Mouse (Mus musculus) layer of hippocampus, adult 9-11 months (tissue): ENCODE data around the gene Trim8.

Experiments
- DNase-seq: peaks from one replicate; pipeline ENCODE4 v3.0.0; 2022

The Trim8 gene

DNA sequence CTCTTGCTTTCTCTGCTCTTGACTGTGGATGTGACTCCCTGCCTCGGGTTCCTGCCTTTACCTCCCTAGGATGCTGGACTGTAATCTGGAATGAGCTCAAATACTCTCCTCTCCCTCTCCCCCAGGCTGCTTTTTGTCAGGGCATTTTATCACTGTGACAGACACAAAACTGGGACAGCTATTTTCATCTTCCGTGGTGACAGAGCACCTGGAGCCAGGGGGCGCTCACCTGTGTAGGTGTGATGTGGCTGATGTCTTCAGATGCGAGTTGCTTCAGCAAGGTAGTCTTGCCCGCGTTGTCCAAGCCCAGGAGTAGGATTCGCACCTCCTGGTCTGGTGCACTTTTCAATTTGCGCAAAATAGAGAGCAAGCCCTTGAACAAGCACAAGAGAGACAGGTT is 56.5 kb downstream of the Trim8 start:
- no peak for DNase-seq

DNA sequence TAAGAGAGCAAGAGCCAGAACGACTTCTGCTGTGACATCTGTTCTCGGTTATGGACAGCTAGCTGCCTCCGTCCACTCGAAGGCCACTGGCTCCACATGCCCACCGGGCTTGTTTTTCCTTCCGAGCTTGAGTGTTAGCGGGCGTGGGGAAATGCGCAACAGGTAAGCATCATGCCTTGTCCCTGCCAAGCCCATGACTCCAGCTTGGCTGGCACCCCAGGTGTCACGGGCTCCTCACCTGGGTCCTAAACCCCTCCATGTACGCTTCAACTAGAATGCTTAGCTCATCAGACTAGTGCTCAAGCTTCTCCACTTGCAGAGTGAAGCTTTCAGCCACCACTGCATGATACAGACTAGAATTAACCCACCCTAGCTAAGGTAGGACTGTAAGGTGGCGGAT is 57.1 kb downstream of the Trim8 start:
- DNase-seq = no peak

DNA sequence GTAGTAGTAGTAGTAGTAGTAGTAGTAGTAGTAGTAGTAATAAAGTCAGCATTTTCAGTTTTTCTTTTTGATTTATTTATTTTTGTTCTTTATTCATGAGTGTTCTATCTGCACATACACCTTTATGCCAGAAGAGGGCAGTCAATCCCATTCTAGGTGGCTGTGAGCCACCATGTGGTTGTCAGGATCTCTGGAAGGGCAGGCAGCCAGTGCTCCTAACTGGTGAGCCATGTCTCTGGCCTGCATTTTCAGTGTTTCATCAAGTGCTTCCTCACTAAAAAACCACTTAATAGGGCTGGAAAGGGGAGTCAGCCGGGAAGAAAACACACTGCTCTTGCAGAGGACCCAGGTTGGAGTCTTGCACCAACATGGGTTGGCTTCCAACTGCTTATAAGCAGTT is 60.6 kb downstream of the Trim8 start:
- DNase-seq = peak; percentile 50

DNA sequence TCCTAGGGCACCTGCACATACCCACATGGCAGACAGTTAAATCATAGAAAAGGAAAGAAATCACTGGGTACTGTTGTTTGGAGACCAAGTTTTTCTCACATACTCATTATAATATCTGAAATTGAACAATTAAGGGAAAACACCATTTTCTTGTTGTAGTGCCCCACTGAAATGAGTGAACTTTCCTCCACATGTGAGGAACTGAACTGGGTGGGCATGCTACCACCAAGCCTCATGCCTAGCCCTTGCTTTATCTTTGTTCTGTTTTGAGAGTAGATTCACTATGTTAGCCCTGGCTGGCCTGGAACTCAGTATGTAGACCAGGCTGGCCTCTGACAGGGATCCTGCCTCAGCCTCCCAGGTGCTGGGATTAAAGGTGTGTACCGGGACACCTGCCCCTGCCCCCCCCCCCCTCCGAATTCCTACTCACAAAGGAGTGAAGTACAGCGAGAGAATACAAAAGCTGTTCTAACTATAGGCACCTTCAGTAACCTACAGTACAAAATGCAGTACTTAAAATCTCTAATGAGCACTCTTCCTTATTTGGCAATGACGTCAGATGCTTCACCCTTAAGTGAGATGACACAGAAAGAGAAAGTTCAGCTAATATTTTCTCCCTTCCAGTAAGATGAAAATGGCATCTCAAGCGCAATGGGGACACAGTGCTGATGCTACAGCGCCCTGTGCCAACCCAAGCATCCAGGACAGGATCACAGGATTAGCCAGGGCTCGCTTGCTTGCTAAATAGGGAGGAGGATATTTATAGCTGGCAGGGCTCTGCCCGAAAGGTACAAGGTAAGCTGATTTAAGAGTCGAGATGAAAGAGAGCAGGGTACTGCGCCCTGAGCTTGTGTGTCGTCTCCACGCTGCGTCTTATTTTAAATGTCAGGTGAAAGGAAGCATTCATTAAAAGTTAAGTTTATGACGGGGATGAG is 61.3 kb downstream of the Trim8 start:
- DNase-seq = no peak

DNA sequence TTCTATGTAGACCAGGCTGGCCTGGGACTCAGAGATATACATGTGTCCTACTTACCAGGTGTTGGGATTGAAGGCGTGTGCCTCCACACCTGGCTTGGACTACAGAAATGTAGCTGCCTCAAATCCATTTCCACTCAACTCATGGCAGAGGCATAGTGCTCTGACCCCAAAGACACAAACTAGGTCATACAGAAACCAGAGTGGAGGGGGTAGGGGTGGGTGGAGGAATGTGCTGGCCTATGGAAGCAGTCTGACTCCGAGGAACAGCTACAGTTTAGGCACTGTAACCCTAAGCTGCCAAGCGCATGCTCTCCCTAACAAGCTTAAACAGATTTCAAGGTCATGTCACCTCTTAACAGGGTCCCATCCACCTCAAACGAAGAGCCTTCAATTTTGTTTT is 62.1 kb downstream of the Trim8 start:
- DNase-seq = no peak

DNA sequence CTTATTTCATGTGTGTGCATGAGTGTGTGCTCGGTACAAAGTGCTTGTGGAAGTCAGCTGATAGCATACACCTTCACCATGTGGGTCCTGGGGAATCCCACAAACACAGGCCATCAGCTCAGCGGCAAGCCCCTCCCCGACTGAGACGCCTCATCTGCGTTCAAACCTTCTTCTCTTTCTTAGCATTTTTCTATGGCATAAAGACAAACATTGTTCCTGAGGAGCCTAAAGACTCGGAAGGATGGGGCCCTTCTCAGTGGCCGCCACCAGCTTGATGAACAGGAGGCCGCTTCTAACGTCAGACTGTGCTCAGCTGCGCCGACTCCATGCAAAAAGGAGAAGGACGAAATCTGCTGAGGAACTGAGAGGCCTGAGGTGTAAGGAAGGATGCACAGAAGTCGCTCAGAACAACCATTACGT is 62.6 kb downstream of the Trim8 start:
- no peak for DNase-seq
